Mouse (Mus musculus): ENCODE results near the gene Fitm1.

- no peak for TF ChIP-seq CTCF (IDR thresholded peaks at IDR 0.05 in 2 of 3, conservative IDR thresholded peaks at IDR 0.05 in 1 of 3; ENCODE audit: control insufficient read depth in 1 of 3, insufficient read depth in 1 of 3, low read depth in 2 of 3, low read length in 3 of 3, poor library complexity in 1 of 3, severe bottlenecking in 1 of 3)
- TF ChIP-seq USF1 (IDR thresholded peaks at IDR 0.05; ENCODE audit: low read depth, low read length): no peak
- no peak for TF ChIP-seq TBP (IDR thresholded peaks at IDR 0.05; ENCODE audit: low read depth, low read length)
- no peak for TF ChIP-seq GATA1 (IDR thresholded peaks at IDR 0.05; ENCODE audit: low read depth, low read length)
- TF ChIP-seq USF2 (IDR thresholded peaks at IDR 0.05; ENCODE audit: borderline replicate concordance in 1 of 2, insufficient read depth in 1 of 2, low read depth in 1 of 2, low read length in 2 of 2): no peak
- TF ChIP-seq EP300 (IDR thresholded peaks at IDR 0.05; ENCODE audit: low read depth in 1 of 2, low read length in 2 of 2): no peak
- no peak for TF ChIP-seq POLR2A (IDR thresholded peaks at IDR 0.05; ENCODE audit: control insufficient read depth in 1 of 2, insufficient read depth in 1 of 2, low read depth in 1 of 2, low read length in 2 of 2, poor library complexity in 1 of 2)
- TF ChIP-seq TAL1 (IDR thresholded peaks at IDR 0.05; ENCODE audit: low read length): no peak
- TF ChIP-seq ETS1 (IDR thresholded peaks at IDR 0.05; ENCODE audit: low read depth, low read length): no peak
- TF ChIP-seq ZKSCAN1 (IDR thresholded peaks at IDR 0.05; ENCODE audit: low read depth, low read length): no peak
- TF ChIP-seq NRF1 (IDR thresholded peaks at IDR 0.05; ENCODE audit: insufficient read depth, low read depth, low read length, poor library complexity, severe bottlenecking): no peak
- no peak for TF ChIP-seq UBTF (IDR thresholded peaks at IDR 0.05; ENCODE audit: borderline replicate concordance, insufficient read depth, low read depth, low read length)
- TF ChIP-seq ZMIZ1 (IDR thresholded peaks at IDR 0.05; ENCODE audit: low read depth, low read length): no peak
Observed at GRCm38 (mm10) chr14:55544334-55544733, 31.1 kb upstream of the Fitm1 start.

Data from MEL (cell line).